In genomic region chr12:5101411-5102024, GRCm38 (mm10) we compare ENCODE assay signal across 9 mouse cellular contexts.
DNase-seq lines count a peak whose midpoint lies in the region; ATAC-seq lines count a peak whose summit lies in the region.
"Had no signal": no experiment of that assay in that cellular context is flagged by ENCODE, and none has a peak within 500 bp of the region (broad histone marks: within the 10 kb centered on the region; RNA-seq: fewer than 3 reads in every experiment).

No protein-coding gene starts in this region.

- no peaks in the 10 kb centered on the region for H3K36me3 ChIP-seq in kidney, embryonic 16.5 days (ENCODE audit: insufficient read depth, low read length)
- H3K36me3 ChIP-seq: heart, embryonic 15.5 days had no signal

- no peaks in the 10 kb centered on the region for H3K9me3 ChIP-seq in kidney, embryonic 16.5 days (ENCODE audit: low read length)
- H3K9me3 ChIP-seq: heart, embryonic 15.5 days had no signal

- H3K27me3 ChIP-seq in kidney, embryonic 16.5 days (ENCODE audit: insufficient read depth, low read length): no peaks in the 10 kb centered on the region
- H3K27me3 ChIP-seq: heart, embryonic 15.5 days had no signal

- ATAC-seq in kidney, embryonic 16.5 days (ENCODE audit: low FRiP score, low TSS enrichment): no peak

- WGBS in kidney, embryonic 16.5 days: 45% methylated on average over 13 of the region's 13 CpGs

- no peak overlapping the region for H3K27ac ChIP-seq in kidney, embryonic 16.5 days (ENCODE audit: low read length)
- H3K27ac ChIP-seq: heart, embryonic 15.5 days had no signal

- H3K9ac ChIP-seq in kidney, embryonic 16.5 days (replicated peaks; ENCODE audit: low read length): no peak overlapping the region
- H3K9ac ChIP-seq: heart, embryonic 15.5 days had no signal

- H3K4me2 ChIP-seq in kidney, embryonic 16.5 days (replicated peaks; ENCODE audit: low read depth, low read length): no peak overlapping the region
- H3K4me2 ChIP-seq: heart, embryonic 15.5 days had no signal

- H3K4me3 ChIP-seq in kidney, embryonic 16.5 days (ENCODE audit: low read length): no peak overlapping the region
- H3K4me3 ChIP-seq: heart, embryonic 15.5 days had no signal

- DNase-seq in kidney, adult 18-20 months: peak; percentile 25
- peak; percentile 23 for DNase-seq in NIH3T3 (ENCODE audit: low read depth)
- DNase-seq in adrenal gland, postnatal 25 days: peak; percentile 73
- peak; percentile 33 to 52 for DNase-seq in kidney, postnatal 36 days
- no peak for DNase-seq in frontal cortex, postnatal 14 days (ENCODE audit: low spot score in 2 of 2)
- no peak for DNase-seq in thymus, postnatal 4 days
- DNase-seq: layer of hippocampus, postnatal 36 days had no signal

- peaks cover 6% of the 10 kb centered on the region for H3K4me1 ChIP-seq in kidney, embryonic 16.5 days (ENCODE audit: insufficient read depth, low read length)

Comparison
In these comparisons a context has a peak if more than half of its experiments do, and no peak if none do; other contexts are left out.
1. DNase-seq: peak in kidney, adult 18-20 months (single experiment), NIH3T3 (single experiment), adrenal gland, postnatal 25 days (single experiment) and kidney, postnatal 36 days (2 of 2); none in frontal cortex, postnatal 14 days (0 of 2) and thymus, postnatal 4 days (single experiment).